ENCODE assay signal across 13 mouse cellular contexts in the genomic region with DNA sequence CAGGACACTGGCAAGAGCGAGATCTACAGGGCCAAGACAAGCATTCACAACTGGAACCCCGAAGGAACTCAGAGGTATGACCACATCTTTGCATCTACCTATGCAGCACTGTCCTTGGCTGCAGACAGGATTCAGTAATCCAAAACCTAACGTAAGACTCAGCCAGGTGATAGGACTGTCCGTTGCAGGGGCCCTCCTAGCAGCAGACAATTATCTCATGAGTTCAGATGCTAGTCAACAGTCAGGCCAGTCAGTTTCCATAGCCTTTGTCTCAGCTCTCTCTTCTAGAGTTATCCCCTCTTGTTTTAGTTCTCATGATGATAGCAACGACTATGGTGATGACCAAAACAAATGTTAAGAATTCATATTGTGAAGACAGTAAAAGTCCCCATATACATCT.
"Had no signal": no experiment of that assay in that cellular context is flagged by ENCODE, and none has a peak within 500 bp of the region (broad histone marks: within the 10 kb centered on the region; RNA-seq: fewer than 3 reads in every experiment).

No protein-coding gene starts in this region.

- H3K4me1 ChIP-seq: midbrain, embryonic 15.5 days; neural tube, embryonic 13.5 days; stomach, embryonic 15.5 days had no signal

- H3K9me3 ChIP-seq: limb, embryonic 13.5 days; midbrain, embryonic 15.5 days; neural tube, embryonic 13.5 days; stomach, embryonic 15.5 days had no signal

- H3K27ac ChIP-seq: layer of hippocampus, adult 2 months; limb, embryonic 13.5 days; midbrain, embryonic 15.5 days; neural tube, embryonic 13.5 days; stomach, embryonic 15.5 days had no signal

- H3K4me3 ChIP-seq: layer of hippocampus, adult 2 months; limb, embryonic 13.5 days; midbrain, embryonic 15.5 days; neural tube, embryonic 13.5 days; stomach, embryonic 15.5 days had no signal

- ATAC-seq: midbrain, embryonic 15.5 days had no signal

- H3K9ac ChIP-seq: limb, embryonic 13.5 days; midbrain, embryonic 15.5 days; neural tube, embryonic 13.5 days; stomach, embryonic 15.5 days had no signal

- H3K36me3 ChIP-seq: limb, embryonic 13.5 days; midbrain, embryonic 15.5 days; neural tube, embryonic 13.5 days; stomach, embryonic 15.5 days had no signal

- H3K4me2 ChIP-seq: limb, embryonic 13.5 days; midbrain, embryonic 11.5 days; midbrain, embryonic 15.5 days; neural tube, embryonic 13.5 days; stomach, embryonic 15.5 days had no signal

- H3K27me3 ChIP-seq: limb, embryonic 13.5 days; midbrain, embryonic 15.5 days; neural tube, embryonic 13.5 days; stomach, embryonic 15.5 days had no signal

- DNase-seq: kidney, adult 18-20 months; kidney, postnatal 10 days; kidney, postnatal 4 days; lung, adult 18-20 months; lung, postnatal 36 days; right cerebral cortex, postnatal 14 days; thymus, postnatal 36 days had no signal
